Mouse (Mus musculus) lung, postnatal 14 days (tissue): ENCODE measurements around the gene Olig1.

Experiments
- DNase-seq: peaks from one replicate; pipeline ENCODE4 v3.0.0; 2021

The Olig1 gene

GRCm38 (mm10) chr16:91314114-91314775 lies 44.7 kb downstream of the Olig1 start:
- peak; percentile 70 for DNase-seq

- no peak for DNase-seq
These were observed 50.6 kb downstream of the Olig1 start for GRCm38 (mm10) chr16:91320191-91320590.

GRCm38 (mm10) chr16:91320608-91321007 lies 51.0 kb downstream of the Olig1 start:
- DNase-seq = no peak
